Mouse (Mus musculus) R1 (cell line): ENCODE results near the gene Cdh6.
A peak's percentile ranks its signal among the peaks of the same experiment; 100 is the strongest.

Experiments
- DNase-seq: peaks from one replicate; pipeline ENCODE4 v3.0.0-alpha.2; 2018; ENCODE audit warnings: low read depth, low spot score

Cdh6 gene

GRCm38 (mm10) chr15:13155820-13156219 is 17.7 kb downstream of the Cdh6 start:
- DNase-seq = no peak

GRCm38 (mm10) chr15:13155418-13155817 is 18.1 kb downstream of the Cdh6 start:
- DNase-seq = no peak

- no peak for DNase-seq
Measured at GRCm38 (mm10) chr15:13141983-13142382, 31.5 kb downstream of the Cdh6 start.

GRCm38 (mm10) chr15:13139662-13140061 is 33.8 kb downstream of the Cdh6 start:
- DNase-seq = no peak

GRCm38 (mm10) chr15:13137166-13137565 is 36.3 kb downstream of the Cdh6 start:
- no peak for DNase-seq

- peak; percentile 56 for DNase-seq
Measured at GRCm38 (mm10) chr15:13134086-13134485, 39.4 kb downstream of the Cdh6 start.

- peak; percentile 70 for DNase-seq
Measured at GRCm38 (mm10) chr15:13133370-13133769, 40.1 kb downstream of the Cdh6 start.

GRCm38 (mm10) chr15:13132493-13132892 is 41.0 kb downstream of the Cdh6 start:
- peak; percentile 46 for DNase-seq

- no peak for DNase-seq
Measured at GRCm38 (mm10) chr15:13130246-13130645, 43.2 kb downstream of the Cdh6 start.

- peak; percentile 70 for DNase-seq
Measured at GRCm38 (mm10) chr15:13100341-13100740, 73.1 kb downstream of the Cdh6 start.

- DNase-seq = no peak
Measured at GRCm38 (mm10) chr15:13097861-13098260, 75.6 kb downstream of the Cdh6 start.

- DNase-seq = peak; percentile 81
Measured at GRCm38 (mm10) chr15:13095406-13095805, 78.1 kb downstream of the Cdh6 start.

- peak; percentile 90 for DNase-seq
Measured at GRCm38 (mm10) chr15:13094881-13095256, 78.6 kb downstream of the Cdh6 start.

- peak; percentile 40 for DNase-seq
Measured at GRCm38 (mm10) chr15:13093954-13094880, 79.3 kb downstream of the Cdh6 start.

- DNase-seq = no peak
Measured at GRCm38 (mm10) chr15:13092064-13092463, 81.4 kb downstream of the Cdh6 start.

- DNase-seq = peak; percentile 86
Measured at GRCm38 (mm10) chr15:13088504-13089058, 84.9 kb downstream of the Cdh6 start.

- peak; percentile 8 for DNase-seq
Measured at GRCm38 (mm10) chr15:13084746-13085145, 88.7 kb downstream of the Cdh6 start.

- DNase-seq = no peak
Measured at GRCm38 (mm10) chr15:13076908-13077669, 96.4 kb downstream of the Cdh6 start.

- no peak for DNase-seq
Measured at GRCm38 (mm10) chr15:13074047-13074446, 99.4 kb downstream of the Cdh6 start.

GRCm38 (mm10) chr15:13068213-13068516 is 105.3 kb downstream of the Cdh6 start:
- DNase-seq = no peak

- DNase-seq = no peak
Measured at GRCm38 (mm10) chr15:13067429-13068212, 105.9 kb downstream of the Cdh6 start.

- no peak for DNase-seq
Measured at GRCm38 (mm10) chr15:13066765-13067164, 106.7 kb downstream of the Cdh6 start.
